Mouse (Mus musculus) limb, embryonic 11.5 days (tissue): ENCODE measurements around the gene Creg2. TPM values are rescaled to one million over a fixed set of nuclear protein-coding genes. Genes with fewer than 3 reads are reported as not detected.

Experiments used
- ATAC-seq: fragments of 200-750 bp; cut with Nextera tagmentation; 2 replicates; pipeline ENCODE4 v1.8.0; 2017; ENCODE audit warnings: low read depth; ENCODE audit not compliant: insufficient number of reproducible peaks, low FRiP score, low TSS enrichment
- DNase-seq: peaks from one replicate; pipeline ENCODE4 v3.0.0-alpha.2; 2015; ENCODE audit warnings: low spot score
- H3K27ac ChIP-seq: fragments of 300-500 bp; sonication (generic); replicated peaks from 2 replicates; pipeline ENCODE4 v1.5.1; 2014; ENCODE audit warnings: low read depth, mild to moderate bottlenecking, low read length
- H3K27me3 ChIP-seq: fragments of 300-500 bp; sonication (generic); 2 replicates; pipeline ENCODE4 v1.6.1; 2014; ENCODE audit warnings: mild to moderate bottlenecking, low read length, mixed read lengths; ENCODE audit not compliant: control insufficient read depth, insufficient read depth
- H3K36me3 ChIP-seq: fragments of 300-500 bp; sonication (generic); 2 replicates; pipeline ENCODE4 v1.6.1; 2014; ENCODE audit warnings: mild to moderate bottlenecking, low read length, moderate library complexity, mixed read lengths; ENCODE audit not compliant: control insufficient read depth, insufficient read depth
- H3K4me1 ChIP-seq: fragments of 300-500 bp; sonication (generic); 2 replicates; pipeline ENCODE4 v1.6.1; 2014; ENCODE audit warnings: low read length, mixed read lengths; ENCODE audit not compliant: control insufficient read depth, insufficient read depth
- H3K4me2 ChIP-seq: fragments of 300-500 bp; sonication (generic); 2 replicates; pipeline ENCODE4 v1.6.1; 2014; ENCODE audit warnings: low read depth, mild to moderate bottlenecking, moderate library complexity; ENCODE audit not compliant: severe bottlenecking
- H3K4me3 ChIP-seq: fragments of 300-500 bp; sonication (generic); 2 replicates; pipeline ENCODE4 v1.5.1; 2014; ENCODE audit warnings: low read depth, low read length
- H3K9ac ChIP-seq: fragments of 300-500 bp; sonication (generic); 2 replicates; pipeline ENCODE4 v1.6.1; 2014; ENCODE audit warnings: mild to moderate bottlenecking, low read length
- H3K9me3 ChIP-seq: fragments of 300-500 bp; sonication (generic); 2 replicates; pipeline ENCODE4 v1.6.1; 2016; ENCODE audit warnings: low read length; ENCODE audit not compliant: control insufficient read depth
- WGBS: fragments of 180-500 bp; shearing (Covaris S2); extraction: QIAGEN DNeasy Blood & Tissue Kit; methylation state at CpG from one replicate; pipeline ENCODE4 v1.1.7; 2014; 5-methylcytosine and 5-hydroxymethylcytosine counted together
- polyA plus RNA-seq: library from polyadenylated mRNA; unstranded; fragments of >200 nt; fragmentation: Nextera tagmentation; extraction: Ambion mirVana; gene quantifications from 2 replicates; pipeline ENCODE4 v1.2.1, GENCODE M21; 2014

Gene Creg2
- polyA plus RNA-seq, result 0.10 TPM in 1 of 2 replicates, not detected in the other

GRCm38 (mm10) chr1:39651241-39651548 lies at the start of gene Creg2:
Gene Creg2 (minus strand): TSS chr1:39651474.
- peak within 1 kb of the TSS; percentile 94 for H3K4me2 ChIP-seq
- H3K4me3 ChIP-seq, result peak within 1 kb of the TSS; percentile 41
- H3K4me1 ChIP-seq, result peaks cover 5% of the 10 kb centered on the region
- H3K27ac ChIP-seq, result no peak within 1 kb of the TSS
- no peak for ATAC-seq
- peaks cover 29% of the 10 kb centered on the region for H3K27me3 ChIP-seq
- 42% methylated on average over 9 of the region's 9 CpGs for WGBS
- no peaks in the 10 kb centered on the region for H3K9me3 ChIP-seq
- no peak for DNase-seq
- no peaks in the 10 kb centered on the region for H3K36me3 ChIP-seq
- peak within 1 kb of the TSS; percentile 43 for H3K9ac ChIP-seq

DNA sequence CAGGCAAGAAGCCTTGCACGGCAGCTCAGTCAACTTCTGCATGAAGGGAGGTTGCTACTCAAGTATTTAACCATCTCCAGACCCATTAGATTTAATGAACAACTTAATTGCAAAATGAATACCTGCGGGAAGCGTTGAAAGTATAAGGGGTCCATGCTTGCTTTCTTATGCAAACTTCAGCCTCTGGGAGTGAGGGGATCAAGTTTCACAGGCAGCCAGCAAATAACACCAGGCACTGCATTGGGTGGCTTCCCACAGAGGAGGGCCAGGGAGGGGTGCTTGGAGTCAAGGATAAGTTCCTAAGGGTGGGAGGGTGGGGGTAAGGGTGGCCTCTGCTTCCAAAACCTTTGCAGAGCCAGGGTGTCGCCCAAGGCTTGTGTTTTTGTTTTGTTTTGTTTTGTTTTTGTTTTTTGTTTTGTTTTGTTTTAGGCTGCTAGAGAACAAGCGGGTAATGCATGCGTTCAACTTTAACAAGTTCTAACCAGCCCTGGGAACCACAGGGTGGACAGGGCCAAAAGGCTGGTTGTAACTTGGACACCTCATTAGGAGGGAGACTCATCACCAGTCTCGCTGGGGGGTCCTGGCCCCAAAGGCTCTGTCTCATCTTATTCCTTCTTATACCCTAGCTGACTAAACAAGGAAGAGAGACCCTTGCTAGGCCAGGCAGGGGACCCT lies 49.5 kb upstream of the Creg2 start:
- 0 out of 2 replicates have a peak overlapping the region, but pooled peaks have one; percentile 43 for H3K9ac ChIP-seq
- H3K4me2 ChIP-seq, result peak overlapping the region; percentile 18; the same call in 1 of the 2 replicates
- peak; percentile 70 for DNase-seq

DNA sequence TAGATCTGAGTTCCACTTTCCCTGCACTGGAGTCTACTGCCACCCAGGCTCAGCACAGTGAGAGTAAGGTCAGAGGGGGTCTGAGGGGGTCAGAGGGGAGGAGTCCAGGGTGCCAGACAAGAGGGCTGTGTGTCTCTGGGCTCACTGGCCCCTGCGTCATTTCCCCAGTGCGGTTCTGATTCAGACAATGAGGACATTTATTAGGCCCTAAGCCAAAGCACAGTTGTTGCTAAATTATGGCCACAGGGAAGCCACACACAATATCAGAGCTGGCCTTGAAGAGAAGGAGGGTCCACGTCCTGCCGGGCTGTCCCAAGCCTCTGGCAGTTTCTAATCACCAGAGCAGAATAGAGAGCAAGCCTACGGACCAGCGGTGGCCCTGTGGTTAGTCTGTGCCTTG lies 47.2 kb upstream of the Creg2 start:
- Histone ChIP-seq H3K27ac (no peak overlapping the region), H3K9me3 (no peaks in the 10 kb centered on the region), H3K9ac (no peak overlapping the region), H3K4me3 (no peak overlapping the region), H3K4me1 (peaks cover 24% of the 10 kb centered on the region), H3K36me3 (no peaks in the 10 kb centered on the region), H3K27me3 (no peaks in the 10 kb centered on the region), H3K4me2 (no peak overlapping the region)
- ATAC-seq, result no peak
- no peak for DNase-seq
- 40% methylated on average over 6 of the region's 6 CpGs for WGBS

More for the DNA sequence above, 49.5 kb upstream of the Creg2 start:
- H3K27me3 ChIP-seq, result no peaks in the 10 kb centered on the region
- H3K9me3 ChIP-seq, result no peaks in the 10 kb centered on the region
- H3K4me3 ChIP-seq, result no peak overlapping the region
- no peak overlapping the region; the same call in 1 of the 2 replicates for H3K27ac ChIP-seq
- WGBS, result 7% methylated on average over 7 of the region's 7 CpGs
- no peak for ATAC-seq
- peaks cover 24% of the 10 kb centered on the region for H3K4me1 ChIP-seq
- no peaks in the 10 kb centered on the region for H3K36me3 ChIP-seq

DNA sequence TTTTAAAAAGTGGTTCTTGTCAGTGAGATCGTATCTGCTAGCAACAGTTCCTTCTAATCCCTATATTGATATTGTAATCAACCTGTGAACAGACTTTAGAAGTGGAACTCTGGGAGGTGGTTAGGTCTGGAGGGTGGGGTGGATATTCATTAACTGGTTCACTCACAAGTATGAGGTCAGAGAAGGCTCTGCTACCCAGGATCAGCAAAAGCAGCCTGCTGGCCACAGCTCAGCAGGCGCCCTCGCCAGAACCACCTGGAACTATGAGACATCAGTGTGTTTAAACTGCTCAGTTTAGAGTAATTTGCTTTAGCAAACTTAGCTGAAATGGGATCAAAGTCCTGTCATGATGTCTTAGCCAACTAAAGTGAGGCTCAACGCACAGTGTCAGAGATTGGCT lies 43.9 kb upstream of the Creg2 start:
- DNase-seq (no peak), ATAC-seq (no peak)
- WGBS, result 65% methylated on average over 4 of the region's 4 CpGs
- Histone ChIP-seq H3K27ac (no peak overlapping the region), H3K9ac (no peak overlapping the region), H3K36me3 (no peaks in the 10 kb centered on the region), H3K9me3 (no peaks in the 10 kb centered on the region), H3K4me1 (peaks cover 5% of the 10 kb centered on the region), H3K4me2 (no peak overlapping the region), H3K27me3 (no peaks in the 10 kb centered on the region), H3K4me3 (no peak overlapping the region)

GRCm38 (mm10) chr1:39694756-39695155 lies 43.5 kb upstream of the Creg2 start:
- ATAC-seq (no peak), DNase-seq (no peak)
- Histone ChIP-seq H3K9ac (no peak overlapping the region), H3K36me3 (no peaks in the 10 kb centered on the region), H3K4me2 (no peak overlapping the region), H3K4me3 (no peak overlapping the region), H3K4me1 (peaks cover 2% of the 10 kb centered on the region), H3K27me3 (no peaks in the 10 kb centered on the region), H3K9me3 (no peaks in the 10 kb centered on the region), H3K27ac (no peak overlapping the region)
- 64% methylated on average over 7 of the region's 7 CpGs for WGBS

GRCm38 (mm10) chr1:39691974-39692373 lies 40.7 kb upstream of the Creg2 start:
- H3K4me2 ChIP-seq, result no peak overlapping the region
- no peak for ATAC-seq
- DNase-seq, result no peak
- no peaks in the 10 kb centered on the region; the same call in 1 of the 2 replicates for H3K4me1 ChIP-seq
- no peaks in the 10 kb centered on the region for H3K9me3 ChIP-seq
- H3K27me3 ChIP-seq, result no peaks in the 10 kb centered on the region
- H3K4me3 ChIP-seq, result no peak overlapping the region
- no peaks in the 10 kb centered on the region for H3K36me3 ChIP-seq
- no peak overlapping the region for H3K9ac ChIP-seq
- WGBS, result 61% methylated on average over 3 of the region's 3 CpGs
- no peak overlapping the region for H3K27ac ChIP-seq

- ATAC-seq, result no peak
- no peak overlapping the region for H3K4me2 ChIP-seq
- H3K36me3 ChIP-seq, result no peaks in the 10 kb centered on the region
- 0 out of 2 replicates have a peak overlapping the region, but pooled peaks have one; percentile 14 for H3K27ac ChIP-seq
- H3K4me1 ChIP-seq, result no peaks in the 10 kb centered on the region; the same call in 1 of the 2 replicates
- H3K4me3 ChIP-seq, result no peak overlapping the region
- H3K27me3 ChIP-seq, result no peaks in the 10 kb centered on the region
- 35% methylated on average over 4 of the region's 4 CpGs for WGBS
- no peak for DNase-seq
- H3K9ac ChIP-seq, result 0 out of 2 replicates have a peak overlapping the region, but pooled peaks have one; percentile 12
- H3K9me3 ChIP-seq, result no peaks in the 10 kb centered on the region
These were observed 39.8 kb upstream of the Creg2 start for GRCm38 (mm10) chr1:39691061-39691460.

GRCm38 (mm10) chr1:39688573-39688972 lies 37.3 kb upstream of the Creg2 start:
- Histone ChIP-seq H3K27ac (no peak overlapping the region), H3K4me1 (no peaks in the 10 kb centered on the region), H3K36me3 (no peaks in the 10 kb centered on the region), H3K4me2 (no peak overlapping the region), H3K27me3 (no peaks in the 10 kb centered on the region), H3K9me3 (no peaks in the 10 kb centered on the region), H3K4me3 (no peak overlapping the region), H3K9ac (no peak overlapping the region)
- WGBS, result 54% methylated on average over 6 of the region's 6 CpGs
- no peak for ATAC-seq
- no peak for DNase-seq

DNA sequence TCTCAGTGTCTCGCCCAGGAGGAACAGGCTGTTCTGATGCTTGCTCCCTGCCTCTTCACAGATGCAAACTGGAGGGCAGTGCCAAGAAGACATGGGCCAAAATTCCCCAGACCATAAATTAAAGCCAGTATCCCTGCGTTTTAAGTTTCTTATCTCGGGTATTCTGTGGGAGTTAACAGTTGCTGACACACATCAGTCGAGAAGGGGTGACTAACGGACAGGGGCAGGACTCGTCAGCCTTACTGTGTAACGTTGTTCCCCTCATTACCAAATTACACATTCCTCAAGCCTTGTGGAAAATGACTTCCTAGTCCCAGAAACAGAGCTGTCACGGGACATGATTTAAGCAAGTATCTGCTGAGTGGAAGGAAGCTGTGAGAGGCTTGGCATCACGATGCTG lies 36.0 kb upstream of the Creg2 start:
- H3K9me3 ChIP-seq, result no peaks in the 10 kb centered on the region
- no peaks in the 10 kb centered on the region for H3K36me3 ChIP-seq
- H3K27me3 ChIP-seq, result no peaks in the 10 kb centered on the region
- no peak overlapping the region for H3K9ac ChIP-seq
- no peak overlapping the region for H3K4me2 ChIP-seq
- H3K4me1 ChIP-seq, result no peaks in the 10 kb centered on the region; the same call in 1 of the 2 replicates
- no peak overlapping the region for H3K27ac ChIP-seq
- no peak overlapping the region for H3K4me3 ChIP-seq
- DNase-seq (no peak), ATAC-seq (no peak)
- 56% methylated on average over 9 of the region's 9 CpGs for WGBS
